In the genomic region with DNA sequence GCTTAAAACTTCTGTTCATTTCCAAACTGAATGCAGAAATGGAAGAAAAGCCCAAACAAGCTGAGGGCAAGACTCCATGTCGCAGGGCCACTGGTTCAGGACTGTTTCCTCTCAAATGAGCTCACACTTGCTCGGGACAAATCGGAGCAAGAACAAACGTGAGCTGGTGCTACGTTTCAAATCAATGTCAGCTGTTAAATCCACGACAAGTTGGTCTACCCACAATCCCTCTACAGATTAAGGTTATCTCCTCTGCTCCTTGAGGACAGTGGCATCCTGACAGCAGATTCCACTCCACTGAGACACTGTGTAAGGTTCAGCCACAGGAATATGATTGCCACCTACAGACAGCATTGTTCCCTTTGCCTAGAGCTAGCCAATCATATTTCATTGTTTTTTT, we compare ENCODE assay signal across 14 mouse cellular contexts. TPM values are rescaled to one million over a fixed set of nuclear protein-coding genes. Genes with fewer than 3 reads are reported as not detected.
DNase-seq lines count a peak whose midpoint lies in the region; ATAC-seq lines count a peak whose summit lies in the region.
"Had no signal": no experiment of that assay in that cellular context is flagged by ENCODE, and none has a peak within 500 bp of the region (broad histone marks: within the 10 kb centered on the region; RNA-seq: fewer than 3 reads in every experiment).

No protein-coding gene starts in this region.

- no peak overlapping the region for H3K4me3 ChIP-seq in limb, embryonic 12.5 days (replicated peaks)
- no peak overlapping the region for H3K4me3 ChIP-seq in limb, embryonic 10.5 days
- H3K4me3 ChIP-seq in embryonic facial prominence, embryonic 15.5 days (replicated peaks), result 0 out of 2 replicates have a peak overlapping the region, but pooled peaks have one; percentile 6
- H3K4me3 ChIP-seq in limb, embryonic 13.5 days, result no peak overlapping the region
- H3K4me3 ChIP-seq: embryonic facial prominence, embryonic 12.5 days; liver, embryonic 13.5 days had no signal

- peaks cover 57% of the 10 kb centered on the region for H3K4me1 ChIP-seq in limb, embryonic 12.5 days (replicated peaks)
- H3K4me1 ChIP-seq in limb, embryonic 10.5 days, result peaks cover 62% of the 10 kb centered on the region
- H3K4me1 ChIP-seq in embryonic facial prominence, embryonic 15.5 days, result peaks cover 59% of the 10 kb centered on the region
- peaks cover 59% of the 10 kb centered on the region for H3K4me1 ChIP-seq in limb, embryonic 13.5 days

- H3K27me3 ChIP-seq in limb, embryonic 12.5 days, result peaks cover 63% of the 10 kb centered on the region
- peaks cover 69% of the 10 kb centered on the region for H3K27me3 ChIP-seq in limb, embryonic 10.5 days (ENCODE audit: low read depth, poor library complexity, severe bottlenecking)
- H3K27me3 ChIP-seq in embryonic facial prominence, embryonic 15.5 days, result peaks cover 49% of the 10 kb centered on the region
- peaks cover 55% of the 10 kb centered on the region for H3K27me3 ChIP-seq in limb, embryonic 13.5 days

- DNase-seq in limb, embryonic 10.5 days (ENCODE audit: low spot score), result no peak
- DNase-seq in retina, postnatal 1 day, result peak; percentile 24
- no peak for DNase-seq in MN1 (ENCODE audit: low spot score)
- DNase-seq: adrenal gland, postnatal 36 days; cerebellum, adult 2 months; gastrocnemius, postnatal 36 days; kidney, postnatal 14 days; liver, embryonic 13.5 days; right cerebral cortex, postnatal 25 days had no signal

- H3K36me3 ChIP-seq in limb, embryonic 12.5 days, result no peaks in the 10 kb centered on the region
- no peaks in the 10 kb centered on the region for H3K36me3 ChIP-seq in limb, embryonic 10.5 days
- no peaks in the 10 kb centered on the region for H3K36me3 ChIP-seq in embryonic facial prominence, embryonic 15.5 days
- no peaks in the 10 kb centered on the region for H3K36me3 ChIP-seq in limb, embryonic 13.5 days
- H3K36me3 ChIP-seq: embryonic facial prominence, embryonic 12.5 days; liver, embryonic 13.5 days had no signal

- no peak overlapping the region for H3K9ac ChIP-seq in limb, embryonic 12.5 days (replicated peaks)
- H3K9ac ChIP-seq in embryonic facial prominence, embryonic 15.5 days, result no peak overlapping the region
- no peak overlapping the region for H3K9ac ChIP-seq in limb, embryonic 13.5 days
- H3K9ac ChIP-seq: embryonic facial prominence, embryonic 12.5 days; liver, embryonic 13.5 days had no signal

- peak overlapping the region; percentile 84; the same call in 1 of the 2 replicates for H3K4me2 ChIP-seq in limb, embryonic 12.5 days
- H3K4me2 ChIP-seq in embryonic facial prominence, embryonic 15.5 days (replicated peaks), result peak overlapping the region; percentile 9
- H3K4me2 ChIP-seq in limb, embryonic 13.5 days (replicated peaks), result peak overlapping the region; percentile 99; the same call in 1 of the 2 replicates
- H3K4me2 ChIP-seq: embryonic facial prominence, embryonic 12.5 days; liver, embryonic 13.5 days had no signal

- no peak for ATAC-seq in limb, embryonic 12.5 days (ENCODE audit: insufficient number of reproducible peaks, insufficient read depth, low FRiP score, low TSS enrichment, low read depth)
- no peak for ATAC-seq in embryonic facial prominence, embryonic 15.5 days (ENCODE audit: insufficient number of reproducible peaks, low FRiP score, low TSS enrichment, low read depth)
- ATAC-seq in limb, embryonic 13.5 days (ENCODE audit: low FRiP score, low read depth), result no peak
- ATAC-seq in erythroblast, adult 5-6 weeks (replicated peaks; ENCODE audit: low FRiP score, poor library complexity, severe bottlenecking), result no peak

- no peak overlapping the region for H3K27ac ChIP-seq in limb, embryonic 12.5 days
- no peak overlapping the region for H3K27ac ChIP-seq in limb, embryonic 10.5 days
- peak overlapping the region; percentile 17; the same call in 1 of the 2 replicates for H3K27ac ChIP-seq in embryonic facial prominence, embryonic 15.5 days (replicated peaks)
- no peak overlapping the region for H3K27ac ChIP-seq in limb, embryonic 13.5 days
- H3K27ac ChIP-seq: embryonic facial prominence, embryonic 12.5 days; liver, embryonic 13.5 days had no signal

- 28% methylated on average over 6 of the region's 6 CpGs for WGBS in limb, embryonic 12.5 days
- WGBS in limb, embryonic 10.5 days, result 65% methylated on average over 6 of the region's 6 CpGs
- WGBS in embryonic facial prominence, embryonic 15.5 days, result 11% methylated on average over 6 of the region's 6 CpGs
- 21% methylated on average over 6 of the region's 6 CpGs for whole genome bisulfite sequencing in limb, embryonic 13.5 days

- H3K9me3 ChIP-seq in limb, embryonic 12.5 days, result no peaks in the 10 kb centered on the region
- no peaks in the 10 kb centered on the region for H3K9me3 ChIP-seq in limb, embryonic 10.5 days (replicated peaks)
- no peaks in the 10 kb centered on the region for H3K9me3 ChIP-seq in embryonic facial prominence, embryonic 15.5 days (replicated peaks)
- no peaks in the 10 kb centered on the region for H3K9me3 ChIP-seq in limb, embryonic 13.5 days
- H3K9me3 ChIP-seq: embryonic facial prominence, embryonic 12.5 days; liver, embryonic 13.5 days had no signal

RNA-seq across cellular contexts. Expression of a gene that starts 4.4 kb away (rescaled TPM):
- 15.5 and 17.0 TPM in 2 replicates for polyA plus RNA-seq in limb, embryonic 12.5 days (2016; fragmentation: Nextera tagmentation; extraction: Ambion mirVana)
- 3.0 and 5.1 TPM in 2 replicates for polyA plus RNA-seq in limb, embryonic 10.5 days (2016; fragmentation: Nextera tagmentation; extraction: Ambion mirVana)
- 55.4 and 64.7 TPM in 2 replicates for polyA plus RNA-seq in embryonic facial prominence, embryonic 15.5 days (2015; fragmentation: Nextera tagmentation; extraction: Ambion mirVana)
- 23.2 and 25.4 TPM in 2 replicates for polyA plus RNA-seq in limb, embryonic 13.5 days (2015; fragmentation: Nextera tagmentation; extraction: Ambion mirVana)
- total RNA-seq in erythroblast, adult 5-6 weeks (2015; ENCODE audit: low replicate concordance), result 0.42 TPM in 1 of 2 replicates, not detected in the other
- 0.28 TPM in 1 of 2 replicates, not detected in the other for total RNA-seq in erythroblast, adult 5-6 weeks (2017; ENCODE audit: low replicate concordance)

Comparison
In these comparisons a context has a peak if more than half of its experiments do, and no peak if none do; other contexts are left out.
1. H3K4me2 ChIP-seq: peak in every context shown above with its lines; median percentile 99 in limb, embryonic 13.5 days; 84 in limb, embryonic 12.5 days; 9 in embryonic facial prominence, embryonic 15.5 days.